Mouse (Mus musculus): ENCODE measurements around the gene Mrpl58. TPM values are rescaled to one million over a fixed set of nuclear protein-coding genes. Genes with fewer than 3 reads are reported as not detected.

The Mrpl58 gene
- 107 and 285 TPM in 2 replicates for total RNA-seq (2014; rRNA removed; ENCODE audit: low replicate concordance)
- polyA plus RNA-seq (2015; fragmentation: Nextera tagmentation; extraction: Ambion mirVana) = 224 and 232 TPM in 2 replicates

- DNase-seq (ENCODE audit: low spot score) (peak; percentile 78), ATAC-seq (ENCODE audit: insufficient read depth, low read depth) (peak; percentile 92)
- peak within 1 kb of the TSS; percentile 88 for H3K27ac ChIP-seq (ENCODE audit: low read depth)
- no peaks in the 10 kb centered on the region for H3K9me3 ChIP-seq (replicated peaks; ENCODE audit: control insufficient read depth, low read length)
- WGBS = 3% methylated on average over 50 of the region's 50 CpGs
- peak within 1 kb of the TSS; percentile 88 for H3K4me2 ChIP-seq (ENCODE audit: low read depth, low read length)
- H3K4me1 ChIP-seq (ENCODE audit: control insufficient read depth, insufficient read depth) = peaks cover 15% of the 10 kb centered on the region; the same call in 1 of the 2 replicates
- no peaks in the 10 kb centered on the region for H3K27me3 ChIP-seq (ENCODE audit: control insufficient read depth, insufficient read depth, low read length)
- H3K9ac ChIP-seq (replicated peaks; ENCODE audit: low read depth, low read length) = peak within 1 kb of the TSS; percentile 85
- TF ChIP-seq EP300 (IDR thresholded peaks at IDR 0.05; ENCODE audit: low read depth) = peak; percentile 49; the same call in 1 of the 2 replicates
- TF ChIP-seq CTCF (IDR thresholded peaks at IDR 0.05; ENCODE audit: low read depth) = no peak
- H3K36me3 ChIP-seq (replicated peaks; ENCODE audit: control insufficient read depth, insufficient read depth, low read length) = peaks cover 18% of the 10 kb centered on the region
- H3K4me3 ChIP-seq (ENCODE audit: low read depth, low read length) = peak within 1 kb of the TSS; percentile 97
Observed at GRCm38 (mm10) chr11:115403338-115404124, at the start of gene Mrpl58. Gene Mrpl58, plus strand, starts transcription at chr11:115403752.

- TF ChIP-seq EP300 (IDR thresholded peaks at IDR 0.05; ENCODE audit: low read depth) (no peak), CTCF (IDR thresholded peaks at IDR 0.05; ENCODE audit: low read depth) (peak; percentile 98)
- Histone ChIP-seq H3K4me3 (ENCODE audit: low read depth, low read length) (no peak overlapping the region), H3K9me3 (replicated peaks; ENCODE audit: control insufficient read depth, low read length) (no peaks in the 10 kb centered on the region), H3K27me3 (ENCODE audit: control insufficient read depth, insufficient read depth, low read length) (0 out of 2 replicates have a peak, but pooled peaks cover 2% of the 10 kb centered on the region), H3K4me2 (ENCODE audit: low read depth, low read length) (no peak overlapping the region), H3K36me3 (replicated peaks; ENCODE audit: control insufficient read depth, insufficient read depth, low read length) (no peaks in the 10 kb centered on the region), H3K27ac (ENCODE audit: low read depth) (no peak overlapping the region), H3K4me1 (ENCODE audit: control insufficient read depth, insufficient read depth) (peaks cover 4% of the 10 kb centered on the region; the same call in 1 of the 2 replicates), H3K9ac (replicated peaks; ENCODE audit: low read depth, low read length) (no peak overlapping the region)
- WGBS = 11% methylated on average over 8 of the region's 8 CpGs
- DNase-seq (ENCODE audit: low spot score) (peak; percentile 77), ATAC-seq (ENCODE audit: insufficient read depth, low read depth) (0 out of 2 replicates have a peak, but pooled peaks have one; percentile 28)
Observed at GRCm38 (mm10) chr11:115354183-115354582, 49.4 kb upstream of the Mrpl58 start.

DNA sequence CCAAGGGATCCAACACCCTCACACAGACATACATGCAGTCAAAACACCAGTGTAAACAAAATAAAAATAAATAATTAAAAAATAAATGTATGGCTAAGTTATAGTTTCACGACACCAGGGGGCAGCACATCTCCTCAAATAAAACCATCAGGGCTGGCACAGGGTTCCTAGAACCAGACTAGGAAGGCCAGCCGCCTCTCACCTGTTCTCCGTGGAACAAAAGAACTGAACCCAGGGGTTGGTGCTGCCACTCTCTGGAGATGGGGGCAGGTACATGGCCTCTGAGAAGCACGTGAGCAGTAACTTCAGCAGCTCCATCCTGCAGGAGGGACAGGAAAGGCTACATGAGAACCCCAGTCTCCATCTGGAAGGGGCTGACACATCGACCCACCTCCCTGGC is 45.1 kb upstream of the Mrpl58 start:
- TF ChIP-seq EP300 (IDR thresholded peaks at IDR 0.05; ENCODE audit: low read depth) (no peak), CTCF (IDR thresholded peaks at IDR 0.05; ENCODE audit: low read depth) (peak; percentile 63)
- H3K9me3 ChIP-seq (replicated peaks; ENCODE audit: control insufficient read depth, low read length) = no peaks in the 10 kb centered on the region
- H3K4me3 ChIP-seq (ENCODE audit: low read depth, low read length) = no peak overlapping the region
- no peaks in the 10 kb centered on the region for H3K36me3 ChIP-seq (replicated peaks; ENCODE audit: control insufficient read depth, insufficient read depth, low read length)
- H3K27ac ChIP-seq (ENCODE audit: low read depth) = 0 out of 2 replicates have a peak overlapping the region, but pooled peaks have one; percentile 55
- no peaks in the 10 kb centered on the region for H3K27me3 ChIP-seq (ENCODE audit: control insufficient read depth, insufficient read depth, low read length)
- no peak overlapping the region for H3K4me2 ChIP-seq (ENCODE audit: low read depth, low read length)
- DNase-seq (ENCODE audit: low spot score) (peak; percentile 75), ATAC-seq (ENCODE audit: insufficient read depth, low read depth) (peak; percentile 49)
- peaks cover 4% of the 10 kb centered on the region; the same call in 1 of the 2 replicates for H3K4me1 ChIP-seq (ENCODE audit: control insufficient read depth, insufficient read depth)
- H3K9ac ChIP-seq (replicated peaks; ENCODE audit: low read depth, low read length) = no peak overlapping the region
- 12% methylated on average over 5 of the region's 5 CpGs for WGBS

DNA sequence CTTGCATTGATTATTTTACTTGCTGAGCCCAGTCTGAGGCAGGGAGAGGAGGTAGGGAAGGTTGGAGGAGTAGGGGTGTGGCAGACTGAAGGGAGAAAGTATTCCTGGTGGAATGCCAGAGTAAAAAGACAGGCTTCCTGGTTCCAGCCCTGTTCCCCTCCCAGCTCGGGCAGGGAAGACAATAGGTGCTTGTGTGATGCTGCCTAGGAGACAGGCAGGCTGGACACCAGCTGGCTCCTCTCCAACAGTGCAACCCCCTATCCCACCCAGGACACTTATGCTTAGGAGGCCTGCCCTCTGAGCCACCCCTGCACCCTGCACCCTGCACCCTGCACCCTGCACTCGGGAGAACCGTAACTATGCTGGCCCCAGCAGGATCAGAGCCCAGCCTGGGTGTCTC is 44.3 kb upstream of the Mrpl58 start:
- Histone ChIP-seq H3K9me3 (replicated peaks; ENCODE audit: control insufficient read depth, low read length) (no peaks in the 10 kb centered on the region), H3K4me1 (ENCODE audit: control insufficient read depth, insufficient read depth) (peaks cover 4% of the 10 kb centered on the region; the same call in 1 of the 2 replicates), H3K9ac (replicated peaks; ENCODE audit: low read depth, low read length) (no peak overlapping the region), H3K27ac (ENCODE audit: low read depth) (peak overlapping the region; percentile 55), H3K36me3 (replicated peaks; ENCODE audit: control insufficient read depth, insufficient read depth, low read length) (no peaks in the 10 kb centered on the region), H3K4me3 (ENCODE audit: low read depth, low read length) (no peak overlapping the region), H3K27me3 (ENCODE audit: control insufficient read depth, insufficient read depth, low read length) (no peaks in the 10 kb centered on the region), H3K4me2 (ENCODE audit: low read depth, low read length) (no peak overlapping the region; the same call in 1 of the 2 replicates)
- TF ChIP-seq CTCF (IDR thresholded peaks at IDR 0.05; ENCODE audit: low read depth) (no peak), EP300 (IDR thresholded peaks at IDR 0.05; ENCODE audit: low read depth) (no peak)
- DNase-seq (ENCODE audit: low spot score) (peak; percentile 35), ATAC-seq (ENCODE audit: insufficient read depth, low read depth) (0 out of 2 replicates have a peak, but pooled peaks have one; percentile 27)
- WGBS = 25% methylated on average over 3 of the region's 3 CpGs

DNA sequence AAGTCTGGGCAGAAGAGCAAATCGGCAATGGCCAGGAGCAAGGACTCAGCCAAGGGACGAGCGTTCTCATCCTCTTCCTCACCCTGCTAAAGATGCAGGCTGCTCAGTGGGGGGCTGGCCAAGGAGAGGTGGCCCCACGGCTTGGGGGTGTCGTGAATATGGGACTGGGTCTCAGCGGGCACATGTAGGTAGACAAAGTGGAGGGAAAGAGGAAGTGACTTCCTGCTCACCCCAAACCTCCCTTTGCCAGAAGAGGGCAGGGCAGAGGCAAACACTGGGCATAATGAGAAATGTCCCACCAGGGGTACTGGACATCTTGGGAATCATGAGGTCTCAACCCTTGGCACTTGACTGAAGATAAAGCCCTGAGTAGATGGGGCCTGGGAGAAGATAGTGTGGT is 43.8 kb upstream of the Mrpl58 start:
- TF ChIP-seq EP300 (IDR thresholded peaks at IDR 0.05; ENCODE audit: low read depth) (no peak), CTCF (IDR thresholded peaks at IDR 0.05; ENCODE audit: low read depth) (peak; percentile 23; the same call in 1 of the 2 replicates)
- Histone ChIP-seq H3K4me2 (ENCODE audit: low read depth, low read length) (no peak overlapping the region), H3K36me3 (replicated peaks; ENCODE audit: control insufficient read depth, insufficient read depth, low read length) (no peaks in the 10 kb centered on the region), H3K4me1 (ENCODE audit: control insufficient read depth, insufficient read depth) (peaks cover 4% of the 10 kb centered on the region; the same call in 1 of the 2 replicates), H3K27ac (ENCODE audit: low read depth) (peak overlapping the region; percentile 55), H3K9ac (replicated peaks; ENCODE audit: low read depth, low read length) (no peak overlapping the region), H3K4me3 (ENCODE audit: low read depth, low read length) (no peak overlapping the region), H3K9me3 (replicated peaks; ENCODE audit: control insufficient read depth, low read length) (no peaks in the 10 kb centered on the region), H3K27me3 (ENCODE audit: control insufficient read depth, insufficient read depth, low read length) (no peaks in the 10 kb centered on the region)
- ATAC-seq (ENCODE audit: insufficient read depth, low read depth) = no peak
- no peak for DNase-seq (ENCODE audit: low spot score)
- 57% methylated on average over 6 of the region's 6 CpGs for WGBS
